Mouse (Mus musculus): ENCODE data around the gene Adam26b. TPM values are rescaled to one million over a fixed set of nuclear protein-coding genes. Genes with fewer than 3 reads are reported as not detected.
"Not testable (repeated sequence)": the region's sequence is repeated elsewhere in the genome, so short reads cannot be mapped to it uniquely, and the experiment has no call there.

Adam26b gene
- not detected in 2 replicates for polyA plus RNA-seq (2016; fragmentation: Nextera tagmentation; extraction: Ambion mirVana)

GRCm38 (mm10) chr8:43528006-43528405 is at the start of gene Adam26b:
Gene Adam26b, minus strand, starts transcription at chr8:43528106.
- not testable (repeated sequence) for H3K9me3 ChIP-seq; H3K9ac ChIP-seq; H3K27ac ChIP-seq; H3K4me3 ChIP-seq (replicated peaks); H3K27me3 ChIP-seq; H3K4me1 ChIP-seq; H3K36me3 ChIP-seq (replicated peaks); H3K4me2 ChIP-seq; ATAC-seq (ENCODE audit: low FRiP score)

- not testable (repeated sequence) for H3K4me1 ChIP-seq; H3K4me2 ChIP-seq; H3K27ac ChIP-seq; H3K4me3 ChIP-seq (replicated peaks); H3K9me3 ChIP-seq; ATAC-seq (ENCODE audit: low FRiP score); H3K27me3 ChIP-seq; H3K36me3 ChIP-seq (replicated peaks); H3K9ac ChIP-seq
- WGBS = 91% methylated on average over 2 of the region's 2 CpGs
Measured at GRCm38 (mm10) chr8:43576607-43577006, 48.7 kb upstream of the Adam26b start, which contains the start of gene Adam26a. Gene Adam26a, minus strand, starts transcription at chr8:43576707.

Other genes with a start within 250 kb of the Adam26b start
- not detected in 2 replicates for gene Zfp42, start 221.1 kb downstream of the Adam26b start, polyA plus RNA-seq (2016; fragmentation: Nextera tagmentation; extraction: Ambion mirVana)
- gene Adam26a, start 48.6 kb upstream of the Adam26b start, polyA plus RNA-seq (2016; fragmentation: Nextera tagmentation; extraction: Ambion mirVana) = not detected in 2 replicates
- gene Gm5346, start 99.2 kb upstream of the Adam26b start, polyA plus RNA-seq (2016; fragmentation: Nextera tagmentation; extraction: Ambion mirVana) = not detected in 2 replicates
- gene Adam34, start 181.9 kb upstream of the Adam26b start, polyA plus RNA-seq (2016; fragmentation: Nextera tagmentation; extraction: Ambion mirVana) = not detected in 2 replicates